Mouse (Mus musculus): Measurements from ENCODE around the gene Tmem185a. TPM values are rescaled to one million over a fixed set of nuclear protein-coding genes. Genes with fewer than 3 reads are reported as not detected.
"Not testable (repeated sequence)": the region's sequence is repeated elsewhere in the genome, so short reads cannot be mapped to it uniquely, and the experiment has no call there.

The Tmem185a gene
- total and polyA plus RNA-seq, 2 experiments from 2014 or later = 25.9 to 40.3 TPM

GRCm38 (mm10) chrX:70465489-70465888 is 11.5 kb downstream of the Tmem185a start:
- H3K27ac ChIP-seq (ENCODE audit: low read depth, low read length) = no peak overlapping the region
- whole genome bisulfite sequencing = 70% methylated on average over 2 of the region's 2 CpGs
- H3K27me3 ChIP-seq (ENCODE audit: insufficient read depth, low read length) = no peaks in the 10 kb centered on the region
- no peak for TF ChIP-seq CTCF (IDR thresholded peaks at IDR 0.05; ENCODE audit: low read depth)
- H3K4me2 ChIP-seq (ENCODE audit: low read depth) = no peak overlapping the region
- H3K36me3 ChIP-seq (ENCODE audit: insufficient read depth) = peaks cover 10% of the 10 kb centered on the region; the same call in 1 of the 2 replicates
- no peak overlapping the region for H3K9ac ChIP-seq
- H3K4me3 ChIP-seq (ENCODE audit: low read depth, low read length) = no peak overlapping the region
- DNase-seq (no peak), ATAC-seq (no peak)
- no peaks in the 10 kb centered on the region for H3K4me1 ChIP-seq (ENCODE audit: insufficient read depth)
- no peaks in the 10 kb centered on the region for H3K9me3 ChIP-seq (ENCODE audit: low read length)

GRCm38 (mm10) chrX:70463621-70464020 is 13.4 kb downstream of the Tmem185a start:
- 76% methylated on average over 5 of the region's 5 CpGs for WGBS
- TF ChIP-seq CTCF (IDR thresholded peaks at IDR 0.05; ENCODE audit: low read depth) = no peak
- no peak overlapping the region for H3K9ac ChIP-seq
- peaks cover 10% of the 10 kb centered on the region; the same call in 1 of the 2 replicates for H3K36me3 ChIP-seq (ENCODE audit: insufficient read depth)
- no peak overlapping the region for H3K27ac ChIP-seq (ENCODE audit: low read depth, low read length)
- no peaks in the 10 kb centered on the region for H3K27me3 ChIP-seq (ENCODE audit: insufficient read depth, low read length)
- no peaks in the 10 kb centered on the region for H3K4me1 ChIP-seq (ENCODE audit: insufficient read depth)
- no peaks in the 10 kb centered on the region for H3K9me3 ChIP-seq (ENCODE audit: low read length)
- ATAC-seq (no peak), DNase-seq (no peak)
- no peak overlapping the region for H3K4me3 ChIP-seq (ENCODE audit: low read depth, low read length)
- H3K4me2 ChIP-seq (ENCODE audit: low read depth) = no peak overlapping the region

- not testable (repeated sequence) for H3K4me2 ChIP-seq (ENCODE audit: low read depth); H3K9me3 ChIP-seq (ENCODE audit: low read length); H3K36me3 ChIP-seq (ENCODE audit: insufficient read depth); H3K4me3 ChIP-seq (ENCODE audit: low read depth, low read length); DNase-seq; H3K27me3 ChIP-seq (ENCODE audit: insufficient read depth, low read length); ATAC-seq; H3K9ac ChIP-seq; H3K27ac ChIP-seq (ENCODE audit: low read depth, low read length); H3K4me1 ChIP-seq (ENCODE audit: insufficient read depth)
- no CpG with 5 or more reads among the region's 1 CpGs for WGBS
Measured at GRCm38 (mm10) chrX:70452359-70452758, 24.6 kb downstream of the Tmem185a start.

GRCm38 (mm10) chrX:70425473-70425872 is 51.5 kb downstream of the Tmem185a start:
- H3K4me1 ChIP-seq (ENCODE audit: insufficient read depth); H3K9ac ChIP-seq; DNase-seq; ATAC-seq; H3K27ac ChIP-seq (ENCODE audit: low read depth, low read length); H3K4me2 ChIP-seq (ENCODE audit: low read depth); H3K27me3 ChIP-seq (ENCODE audit: insufficient read depth, low read length); H3K9me3 ChIP-seq (ENCODE audit: low read length); H3K4me3 ChIP-seq (ENCODE audit: low read depth, low read length); H3K36me3 ChIP-seq (ENCODE audit: insufficient read depth): not testable (repeated sequence)
- WGBS = 76% methylated on average over 3 of the region's 3 CpGs

Other genes with a start within 250 kb of the Tmem185a start
- gene Ids, start 112.1 kb downstream of the Tmem185a start, total RNA-seq (2014; rRNA removed) = 106 and 142 TPM in 2 replicates
- gene Ids, start 112.1 kb downstream of the Tmem185a start, polyA plus RNA-seq (2015; fragmentation: Nextera tagmentation; extraction: Ambion mirVana) = 17.3 and 21.7 TPM in 2 replicates
- 28.5 and 33.1 TPM in 2 replicates for gene 1110012L19Rik, start 91.3 kb downstream of the Tmem185a start, total RNA-seq (2014; rRNA removed)
- gene 1110012L19Rik, start 91.3 kb downstream of the Tmem185a start, polyA plus RNA-seq (2015; fragmentation: Nextera tagmentation; extraction: Ambion mirVana) = 47.2 and 48.8 TPM in 2 replicates